Mouse (Mus musculus) G1E (cell line): ENCODE results near the gene Ubald1. TPM values are rescaled to one million over a fixed set of nuclear protein-coding genes. Genes with fewer than 3 reads are reported as not detected.

Source experiments
- ATAC-seq: 2 replicates; pipeline ENCODE4 v1.8.0; 2016; ENCODE audit warnings: mild to moderate bottlenecking; ENCODE audit not compliant: insufficient number of reproducible peaks, poor library complexity, low FRiP score, severe bottlenecking; ENCODE audit errors: extremely low read depth
- DNase-seq: peaks from one replicate; pipeline ENCODE4 v3.0.0; 2012; ENCODE audit warnings: low spot score
- H3K27me3 ChIP-seq: 2 replicates; pipeline ENCODE4 v1.6.1; 2012; ENCODE audit warnings: mild to moderate bottlenecking, low read length, inconsistent platforms; ENCODE audit not compliant: insufficient read depth
- H3K36me3 ChIP-seq: replicated peaks from 2 replicates; pipeline ENCODE3; 2012; ENCODE audit warnings: mild to moderate bottlenecking, inconsistent platforms
- H3K4me1 ChIP-seq: 2 replicates; pipeline ENCODE4 v1.6.1; 2012; ENCODE audit warnings: low read depth, low read length, inconsistent platforms, mixed read lengths; ENCODE audit not compliant: insufficient read depth
- H3K4me3 ChIP-seq: 2 replicates; pipeline ENCODE4 v1.5.1; 2012; ENCODE audit warnings: low read depth, mild to moderate bottlenecking, inconsistent platforms, low read length, moderate library complexity, mixed read lengths
- H3K9me3 ChIP-seq: replicated peaks from 2 replicates; pipeline ENCODE4 v1.6.1; 2012; ENCODE audit warnings: inconsistent platforms
- CTCF ChIP-seq: IDR thresholded peaks from 2 replicates; pipeline ENCODE4 v1.5.1; 2012; ENCODE audit warnings: low read depth, low read length, inconsistent platforms, mixed read lengths
- GATA1 ChIP-seq: IDR thresholded peaks from 2 replicates; pipeline ENCODE4 v1.6.1; 2012; ENCODE audit warnings: borderline replicate concordance, low read length, inconsistent platforms, mixed read lengths
- GATA2 ChIP-seq: IDR thresholded peaks from 2 replicates; pipeline ENCODE4 v1.6.1; 2012; ENCODE audit warnings: low read depth, low read length, inconsistent platforms, borderline replicate concordance
- POLR2AphosphoS5 ChIP-seq: IDR thresholded peaks from 2 replicates; pipeline ENCODE4 v1.6.1; 2012; ENCODE audit warnings: low read depth, low read length, inconsistent platforms; ENCODE audit not compliant: insufficient replicate concordance
- TAL1 ChIP-seq: conservative IDR thresholded peaks from 2 replicates; pipeline ENCODE4 v1.6.1; 2012; ENCODE audit warnings: low read depth, low read length, inconsistent platforms, mixed read lengths
- polyA plus RNA-seq: library from polyadenylated mRNA; stranded (reverse); fragments of >175 nt; gene quantifications from 2 replicates; pipeline ENCODE4 v1.2.3, GENCODE M21; 2012
- total RNA-seq, 2 experiments: library from RNA; stranded (forward) in 1 of 2; stranded (reverse) in 1 of 2; fragments of 200-1000 nt in 1 of 2; fragments of >200 nt in 1 of 2; fragmentation: Nextera tagmentation in 1 of 2; gene quantifications; 2 replicates each; pipeline ENCODE4 v1.2.3; 2014 to 2017

Gene Ubald1
- total and polyA plus RNA-seq, 3 experiments: 7.2 to 189 (median 70.4) TPM

DNA sequence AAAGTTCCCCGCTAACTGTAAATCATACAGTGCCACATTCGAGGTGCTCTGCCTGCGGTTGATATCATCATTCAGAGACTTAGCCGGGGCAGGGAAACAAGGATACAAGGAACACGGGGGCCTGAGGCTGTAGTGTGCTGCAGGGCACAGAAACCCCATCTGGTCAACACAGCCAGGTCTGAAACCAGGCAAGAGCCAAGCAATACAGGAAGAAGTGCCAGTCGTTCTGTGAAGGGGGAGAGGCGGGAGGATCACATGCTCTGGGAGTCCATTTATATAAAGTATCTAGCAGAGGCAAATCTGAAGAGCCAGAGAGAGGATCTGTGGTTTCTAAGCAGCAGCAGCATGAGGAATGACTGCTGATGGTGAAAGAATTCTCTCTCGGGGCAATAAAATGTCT is 39.9 kb downstream of the Ubald1 start:
- Histone ChIP-seq H3K27me3 (peaks cover 48% of the 10 kb centered on the region), H3K4me1 (no peaks in the 10 kb centered on the region), H3K9me3 (no peaks in the 10 kb centered on the region), H3K4me3 (no peak overlapping the region), H3K36me3 (no peaks in the 10 kb centered on the region)
- no peak for ATAC-seq
- DNase-seq: no peak
- TF ChIP-seq CTCF (no peak), GATA1 (no peak)

GRCm38 (mm10) chr16:4839552-4839951 is 40.6 kb downstream of the Ubald1 start:
- H3K36me3 ChIP-seq: no peaks in the 10 kb centered on the region
- TF ChIP-seq TAL1: no peak
- TF ChIP-seq GATA2: no peak
- TF ChIP-seq CTCF: no peak
- TF ChIP-seq POLR2AphosphoS5: no peak
- TF ChIP-seq GATA1: no peak

GRCm38 (mm10) chr16:4837631-4838030 is 42.5 kb downstream of the Ubald1 start:
- DNase-seq: no peak
- ATAC-seq: no peak
- Histone ChIP-seq H3K4me1 (no peaks in the 10 kb centered on the region), H3K4me3 (no peak overlapping the region), H3K36me3 (no peaks in the 10 kb centered on the region), H3K27me3 (peaks cover 38% of the 10 kb centered on the region), H3K9me3 (no peaks in the 10 kb centered on the region)
- no peak for TF ChIP-seq TAL1
- no peak for TF ChIP-seq GATA2
- TF ChIP-seq GATA1: no peak
- TF ChIP-seq CTCF: no peak
- no peak for TF ChIP-seq POLR2AphosphoS5

More at GRCm38 (mm10) chr16:4839552-4839951, 40.6 kb downstream of the Ubald1 start:
- Histone ChIP-seq H3K4me1 (no peaks in the 10 kb centered on the region), H3K9me3 (no peaks in the 10 kb centered on the region), H3K27me3 (peaks cover 46% of the 10 kb centered on the region), H3K4me3 (no peak overlapping the region)
- DNase-seq: no peak
- no peak for ATAC-seq

DNA sequence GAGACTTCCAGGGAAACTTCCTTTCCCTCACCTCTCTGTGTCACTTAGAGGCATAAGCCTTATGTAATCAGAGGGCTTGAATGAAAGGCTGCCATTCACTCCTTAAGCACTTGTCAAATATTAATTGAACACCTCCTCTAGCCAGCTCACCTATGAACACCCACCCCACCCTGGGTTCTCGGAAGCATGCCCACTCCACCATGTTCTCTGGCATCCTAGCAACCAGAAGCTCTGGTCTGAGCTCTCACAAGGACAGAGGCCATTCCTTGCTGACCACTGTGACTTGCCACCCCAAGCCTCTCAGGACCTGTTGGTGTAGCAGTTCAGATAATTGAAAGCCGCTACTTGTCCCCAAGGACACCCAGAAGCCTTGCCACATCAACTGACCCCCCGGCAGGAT is 44.9 kb downstream of the Ubald1 start, which contains the start of gene 4930562C15Rik:
Gene 4930562C15Rik, plus strand, starts transcription at position 226 of the 400 bp plus-strand sequence.
- no peak within 1 kb of the TSS for H3K4me3 ChIP-seq
- H3K36me3 ChIP-seq: no peaks in the 10 kb centered on the region
- H3K9me3 ChIP-seq: no peaks in the 10 kb centered on the region
- ATAC-seq (no peak), DNase-seq (no peak)
- peaks cover 3% of the 10 kb centered on the region; the same call in 1 of the 2 replicates for H3K4me1 ChIP-seq
- H3K27me3 ChIP-seq: peaks cover 21% of the 10 kb centered on the region
- TF ChIP-seq CTCF (no peak), GATA1 (no peak), POLR2AphosphoS5 (no peak), TAL1 (no peak), GATA2 (no peak)

DNA sequence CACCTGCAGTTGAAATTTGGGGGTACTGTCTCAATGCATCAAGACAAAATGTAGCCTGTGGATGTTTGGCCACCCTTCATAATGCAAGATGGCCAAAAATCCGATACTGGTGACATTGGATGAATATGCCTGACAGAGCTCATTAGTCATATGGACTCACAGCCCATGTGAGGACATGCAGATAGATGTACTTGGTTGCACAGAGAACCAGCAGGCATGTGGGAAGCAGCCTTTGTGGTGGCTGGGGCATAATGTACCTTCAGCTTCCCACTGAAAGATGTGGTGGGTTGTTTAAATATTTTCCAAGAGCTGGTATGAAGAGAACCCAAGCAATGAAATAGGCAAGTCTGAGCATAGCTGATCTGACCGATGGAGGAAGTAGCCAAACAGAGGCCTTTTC is 46.3 kb downstream of the Ubald1 start:
- ATAC-seq (no peak), DNase-seq (no peak)
- Histone ChIP-seq H3K4me3 (no peak overlapping the region), H3K4me1 (peaks cover 3% of the 10 kb centered on the region; the same call in 1 of the 2 replicates), H3K36me3 (no peaks in the 10 kb centered on the region), H3K9me3 (no peaks in the 10 kb centered on the region), H3K27me3 (peaks cover 11% of the 10 kb centered on the region)
- TF ChIP-seq TAL1 (no peak), CTCF (no peak), GATA1 (no peak), GATA2 (no peak), POLR2AphosphoS5 (no peak)

- Histone ChIP-seq H3K9me3 (no peaks in the 10 kb centered on the region), H3K4me1 (peaks cover 3% of the 10 kb centered on the region; the same call in 1 of the 2 replicates), H3K27me3 (peaks cover 19% of the 10 kb centered on the region), H3K36me3 (no peaks in the 10 kb centered on the region), H3K4me3 (no peak overlapping the region)
- no peak for ATAC-seq
- no peak for DNase-seq
- TF ChIP-seq GATA1 (no peak), CTCF (no peak), TAL1 (no peak)
These were observed 48.3 kb downstream of the Ubald1 start for GRCm38 (mm10) chr16:4831650-4832419.
